Mouse (Mus musculus): ENCODE results near the gene Tenm3.

- no peak for TF ChIP-seq MAX (IDR thresholded peaks at IDR 0.05)
- no peak for TF ChIP-seq CTCF (IDR thresholded peaks at IDR 0.05; ENCODE audit: control insufficient read depth, insufficient read depth, insufficient read length)
- TF ChIP-seq MYOD1 (IDR thresholded peaks at IDR 0.05; ENCODE audit: control insufficient read depth, insufficient read length, low read depth): no peak
These were observed 21.5 kb downstream of the Tenm3 start for GRCm38 (mm10) chr8:48822291-48822690.
